Mouse (Mus musculus) spleen, adult 2 months (tissue): ENCODE results near the gene Grin2d. TPM values are rescaled to one million over a fixed set of nuclear protein-coding genes. Genes with fewer than 3 reads are reported as not detected.

ENCODE experiments used
- DNase-seq, 2 experiments: peaks; one replicate each; pipeline versions ENCODE4 v3.0.0 to v3.0.0-alpha.2; 2012 to 2021; ENCODE audit warnings: low spot score in 2 of 2, low read depth in 1 of 2
- H3K27ac ChIP-seq: fragments of 200-500 bp; 2 replicates; pipeline ENCODE4 v1.5.1; 2012; ENCODE audit warnings: low read length, inconsistent platforms; ENCODE audit not compliant: insufficient read depth
- H3K27me3 ChIP-seq: fragments of 200-500 bp; 2 replicates; pipeline ENCODE4 v1.6.1; 2012; ENCODE audit warnings: mild to moderate bottlenecking, moderate library complexity, low read length, inconsistent platforms; ENCODE audit not compliant: control insufficient read depth, insufficient read depth
- H3K36me3 ChIP-seq: fragments of 200-500 bp; 2 replicates; pipeline ENCODE4 v1.6.1; 2012; ENCODE audit warnings: mild to moderate bottlenecking, low read length, inconsistent platforms; ENCODE audit not compliant: control insufficient read depth, insufficient read depth
- H3K4me1 ChIP-seq: fragments of 200-500 bp; 2 replicates; pipeline ENCODE4 v1.6.1; 2011; ENCODE audit warnings: inconsistent platforms; ENCODE audit not compliant: control insufficient read depth, insufficient read depth, insufficient read length
- H3K4me3 ChIP-seq: fragments of 200-500 bp; 2 replicates; pipeline ENCODE4 v1.5.1; 2011; ENCODE audit warnings: mild to moderate bottlenecking, inconsistent platforms; ENCODE audit not compliant: insufficient read depth, insufficient read length; ENCODE audit errors: extremely low read depth
- CTCF ChIP-seq: fragments of 200-500 bp; IDR thresholded peaks from 2 replicates; pipeline ENCODE4 v1.5.1; 2011; ENCODE audit warnings: mild to moderate bottlenecking, inconsistent platforms; ENCODE audit not compliant: insufficient read depth, insufficient read length, insufficient replicate concordance; ENCODE audit errors: extremely low read depth
- POLR2A ChIP-seq: fragments of 200-500 bp; IDR thresholded peaks from 2 replicates; pipeline ENCODE4 v1.6.1; 2011; ENCODE audit warnings: low read depth, low read length, inconsistent platforms
- WGBS: fragments of 180-500 bp; shearing (Covaris S2); methylation state at CpG from one replicate; pipeline ENCODE4 v1.1.7; 2018; 5-methylcytosine and 5-hydroxymethylcytosine counted together
- polyA plus RNA-seq: library from polyadenylated mRNA; depleted of rRNA; stranded (reverse); fragments of >200 nt; gene quantifications from 2 replicates; pipeline ENCODE4 v1.2.3, GENCODE M21; 2012

The Grin2d gene
- polyA plus RNA-seq, 1 experiment: 0.68 TPM

GRCm38 (mm10) chr7:45833148-45833790 is 44.9 kb downstream of the Grin2d start:
- no peak overlapping the region for H3K27ac ChIP-seq
- TF ChIP-seq POLR2A (no peak), CTCF (no peak)
- 2% methylated on average over 85 of the region's 86 CpGs for whole genome bisulfite sequencing
- H3K27me3 ChIP-seq: peaks cover 21% of the 10 kb centered on the region
- no peak overlapping the region for H3K4me3 ChIP-seq
- peaks cover 11% of the 10 kb centered on the region for H3K4me1 ChIP-seq
- H3K36me3 ChIP-seq: peaks cover 3% of the 10 kb centered on the region; the same call in 1 of the 2 replicates
- no peak for DNase-seq

GRCm38 (mm10) chr7:45832428-45832827 is 45.8 kb downstream of the Grin2d start:
- no peak for TF ChIP-seq POLR2A
- no peak for TF ChIP-seq CTCF
- Histone ChIP-seq H3K36me3 (peaks cover 7% of the 10 kb centered on the region), H3K27ac (no peak overlapping the region), H3K4me1 (peaks cover 11% of the 10 kb centered on the region), H3K4me3 (no peak overlapping the region), H3K27me3 (peaks cover 21% of the 10 kb centered on the region)
- 16% methylated on average over 30 of the region's 30 CpGs for WGBS
- no peak for DNase-seq

GRCm38 (mm10) chr7:45831128-45831525 is 47.1 kb downstream of the Grin2d start:
- Histone ChIP-seq H3K4me1 (peaks cover 11% of the 10 kb centered on the region), H3K36me3 (peaks cover 13% of the 10 kb centered on the region), H3K4me3 (peak overlapping the region; percentile 93), H3K27ac (no peak overlapping the region), H3K27me3 (peaks cover 21% of the 10 kb centered on the region)
- 24% methylated on average over 5 of the region's 5 CpGs for WGBS
- no peak for TF ChIP-seq POLR2A
- TF ChIP-seq CTCF: no peak
- DNase-seq: no peak

- 0% methylated on average over 35 of the region's 35 CpGs for WGBS
- Histone ChIP-seq H3K4me3 (peak within 1 kb of the TSS; percentile 93), H3K27ac (0 out of 2 replicates have a peak within 1 kb of the TSS, but pooled peaks have one; percentile 15), H3K36me3 (peaks cover 16% of the 10 kb centered on the region), H3K4me1 (peaks cover 11% of the 10 kb centered on the region), H3K27me3 (peaks cover 21% of the 10 kb centered on the region)
- peak; percentile 78 to 89 for DNase-seq
- TF ChIP-seq CTCF (no peak), POLR2A (peak; percentile 17; the same call in 1 of the 2 replicates)
These were observed 47.6 kb downstream of the Grin2d start, which contains the start of gene Grwd1 for GRCm38 (mm10) chr7:45830427-45831127. Grwd1 (minus strand) TSS chr7:45830944.

GRCm38 (mm10) chr7:45826631-45827030 is 51.5 kb downstream of the Grin2d start:
- H3K27ac ChIP-seq: no peak overlapping the region
- DNase-seq: no peak
- no peak overlapping the region for H3K4me3 ChIP-seq
- H3K36me3 ChIP-seq: peaks cover 24% of the 10 kb centered on the region
- TF ChIP-seq POLR2A (no peak), CTCF (no peak)
- no peaks in the 10 kb centered on the region for H3K27me3 ChIP-seq
- peaks cover 7% of the 10 kb centered on the region; the same call in 1 of the 2 replicates for H3K4me1 ChIP-seq
- WGBS: 88% methylated on average over 7 of the region's 7 CpGs

- 90% methylated on average over 7 of the region's 7 CpGs for WGBS
- peaks cover 24% of the 10 kb centered on the region for H3K36me3 ChIP-seq
- no peak within 1 kb of the TSS for H3K4me3 ChIP-seq
- H3K27me3 ChIP-seq: no peaks in the 10 kb centered on the region
- no peaks in the 10 kb centered on the region for H3K4me1 ChIP-seq
- TF ChIP-seq POLR2A (no peak), CTCF (no peak)
- H3K27ac ChIP-seq: no peak within 1 kb of the TSS
- no peak for DNase-seq
These were observed 53.6 kb downstream of the Grin2d start, which contains the start of gene Kcnj14 for GRCm38 (mm10) chr7:45824598-45824997. Kcnj14 (minus strand) TSS chr7:45824782.
